Mouse (Mus musculus) CH12.LX (cell line): ENCODE measurements around the gene Klhl3. TPM values are rescaled to one million over a fixed set of nuclear protein-coding genes. Genes with fewer than 3 reads are reported as not detected.

Experiments
- DNase-seq: peaks from one replicate; pipeline ENCODE4 v3.0.0-alpha.2; 2013; ENCODE audit errors: extremely low read depth
- H3K27ac ChIP-seq: 2 replicates; pipeline ENCODE4 v1.5.1; 2012; ENCODE audit warnings: low read depth, mild to moderate bottlenecking, control low read depth, moderate library complexity; ENCODE audit not compliant: insufficient read depth
- H3K27me3 ChIP-seq: replicated peaks from 2 replicates; pipeline ENCODE3; 2012; ENCODE audit warnings: inconsistent platforms
- H3K36me3 ChIP-seq, 2 experiments: replicated peaks in 1 of 2; 2 replicates each; pipeline versions ENCODE3 to v1.6.1; 2012; ENCODE audit warnings: inconsistent platforms in 1 of 2, low read length in 1 of 2, mild to moderate bottlenecking in 1 of 2, mixed read lengths in 1 of 2, moderate library complexity in 1 of 2; ENCODE audit not compliant: control insufficient read depth in 1 of 2, insufficient read depth in 1 of 2
- H3K4me1 ChIP-seq, 2 experiments: 2 replicates each; pipeline ENCODE4 v1.6.1; 2012; ENCODE audit warnings: inconsistent platforms in 1 of 2, moderate library complexity in 1 of 2; ENCODE audit not compliant: insufficient read depth in 2 of 2, control insufficient read depth in 1 of 2
- H3K4me2 ChIP-seq: 2 replicates; pipeline ENCODE4 v1.6.1; 2012; ENCODE audit warnings: low read depth, mild to moderate bottlenecking, control low read depth; ENCODE audit not compliant: poor library complexity, insufficient read depth, severe bottlenecking
- H3K4me3 ChIP-seq, 3 experiments: fragments of 150-350 bp in 1 of 3; sonication (generic) in 1 of 3; replicated peaks in 1 of 3; 2 replicates each; pipeline versions ENCODE3 to v1.5.1; 2011 to 2012; ENCODE audit warnings: low read depth in 2 of 3, low read length in 2 of 3, mild to moderate bottlenecking in 2 of 3, moderate library complexity in 2 of 3, control low read depth in 1 of 3, improper control_type of control experiment in 1 of 3, inconsistent platforms in 1 of 3, mixed read lengths in 1 of 3; ENCODE audit not compliant: poor library complexity in 1 of 3
- H3K79me2 ChIP-seq: replicated peaks from 2 replicates; pipeline ENCODE4 v1.6.1; 2012; ENCODE audit warnings: mild to moderate bottlenecking, moderate library complexity; ENCODE audit not compliant: control insufficient read depth, poor library complexity, insufficient read depth, severe bottlenecking; ENCODE audit errors: extremely low read depth
- H3K9ac ChIP-seq: 2 replicates; pipeline ENCODE4 v1.6.1; 2012; ENCODE audit warnings: low read depth, mild to moderate bottlenecking, control low read depth, moderate library complexity; ENCODE audit not compliant: insufficient read depth
- H3K9me3 ChIP-seq: replicated peaks from 2 replicates; pipeline ENCODE3; 2012; ENCODE audit warnings: low read length, inconsistent platforms, mixed read lengths
- CHD1 ChIP-seq: IDR thresholded peaks from 2 replicates; pipeline ENCODE4 v1.6.1; 2012; ENCODE audit warnings: low read depth, low read length, improper control_type of control experiment, inconsistent platforms
- CHD2 ChIP-seq: IDR thresholded peaks from 2 replicates; pipeline ENCODE4 v1.6.1; 2011; ENCODE audit warnings: low read length, improper control_type of control experiment
- CTCF ChIP-seq, 2 experiments: IDR thresholded peaks in 1 of 2; conservative IDR thresholded peaks in 1 of 2; 2 replicates each; pipeline ENCODE4 v1.5.1; 2011 to 2012; ENCODE audit warnings: low read depth in 2 of 2, low read length in 2 of 2, improper control_type of control experiment in 1 of 2, inconsistent platforms in 1 of 2, mild to moderate bottlenecking in 1 of 2, moderate library complexity in 1 of 2
- E2F4 ChIP-seq: IDR thresholded peaks from 2 replicates; pipeline ENCODE4 v1.6.1; 2011; ENCODE audit warnings: low read depth, low read length, improper control_type of control experiment; ENCODE audit not compliant: insufficient replicate concordance
- ETS1 ChIP-seq: conservative IDR thresholded peaks from 2 replicates; pipeline ENCODE4 v1.6.1; 2012; ENCODE audit warnings: low read depth, mild to moderate bottlenecking, inconsistent platforms, low read length, improper control_type of control experiment, moderate library complexity
- GABPA ChIP-seq: IDR thresholded peaks from 2 replicates; pipeline ENCODE4 v1.6.1; 2012; ENCODE audit warnings: low read depth, low read length, improper control_type of control experiment, inconsistent platforms; ENCODE audit not compliant: insufficient replicate concordance
- HCFC1 ChIP-seq: IDR thresholded peaks from 2 replicates; pipeline ENCODE4 v1.6.1; 2012; ENCODE audit warnings: low read depth, mild to moderate bottlenecking, inconsistent platforms, low read length, improper control_type of control experiment
- IRF4 ChIP-seq: IDR thresholded peaks from 2 replicates; pipeline ENCODE4 v1.6.1; 2014; ENCODE audit warnings: low read depth, mild to moderate bottlenecking, inconsistent platforms, low read length, improper control_type of control experiment
- JUND ChIP-seq: conservative IDR thresholded peaks from 2 replicates; pipeline ENCODE4 v1.6.1; 2011; ENCODE audit warnings: low read depth, low read length, improper control_type of control experiment
- KAT2A ChIP-seq: IDR thresholded peaks from 2 replicates; pipeline ENCODE4 v1.6.1; 2012; ENCODE audit warnings: low read length, improper control_type of control experiment, inconsistent platforms; ENCODE audit not compliant: insufficient replicate concordance
- MAFK ChIP-seq: IDR thresholded peaks from 2 replicates; pipeline ENCODE4 v1.6.1; 2011; ENCODE audit warnings: low read length, improper control_type of control experiment; ENCODE audit not compliant: insufficient replicate concordance
- MAZ ChIP-seq: IDR thresholded peaks from 2 replicates; pipeline ENCODE4 v1.6.1; 2012; ENCODE audit warnings: low read depth, mild to moderate bottlenecking, inconsistent platforms, low read length, improper control_type of control experiment, moderate library complexity
- MEF2A ChIP-seq: IDR thresholded peaks from 2 replicates; pipeline ENCODE4 v1.6.1; 2014; ENCODE audit warnings: low read depth, mild to moderate bottlenecking, inconsistent platforms, low read length, improper control_type of control experiment, borderline replicate concordance
- MXI1 ChIP-seq: IDR thresholded peaks from 2 replicates; pipeline ENCODE4 v1.6.1; 2011; ENCODE audit warnings: mild to moderate bottlenecking, low read depth, low read length, improper control_type of control experiment
- MYC ChIP-seq: IDR thresholded peaks from 2 replicates; pipeline ENCODE4 v1.6.1; 2011; ENCODE audit warnings: low read depth, mild to moderate bottlenecking, improper control_type of control experiment, low read length
- NELFE ChIP-seq: IDR thresholded peaks from 2 replicates; pipeline ENCODE4 v1.6.1; 2011; ENCODE audit warnings: low read depth, low read length, improper control_type of control experiment
- PAX5 ChIP-seq: IDR thresholded peaks from 2 replicates; pipeline ENCODE4 v1.6.1; 2012; ENCODE audit warnings: low read length, inconsistent platforms, mixed read lengths
- POLR2A ChIP-seq: IDR thresholded peaks from 2 replicates; pipeline ENCODE4 v1.6.1; 2011; ENCODE audit warnings: low read depth, mild to moderate bottlenecking, improper control_type of control experiment, low read length
- RCOR1 ChIP-seq: conservative IDR thresholded peaks from 2 replicates; pipeline ENCODE4 v1.6.1; 2012; ENCODE audit warnings: low read depth, mild to moderate bottlenecking, inconsistent platforms, low read length, improper control_type of control experiment
- SIN3A ChIP-seq: IDR thresholded peaks from 2 replicates; pipeline ENCODE4 v1.6.1; 2012; ENCODE audit warnings: low read length, improper control_type of control experiment, inconsistent platforms
- TBP ChIP-seq: conservative IDR thresholded peaks from 2 replicates; pipeline ENCODE4 v1.6.1; 2011; ENCODE audit warnings: low read depth, low read length, improper control_type of control experiment
- TCF12 ChIP-seq: IDR thresholded peaks from 2 replicates; pipeline ENCODE4 v1.6.1; 2014; ENCODE audit warnings: low read depth, mild to moderate bottlenecking, inconsistent platforms, low read length, improper control_type of control experiment
- USF1 ChIP-seq: IDR thresholded peaks from 2 replicates; pipeline ENCODE4 v1.6.1; 2014; ENCODE audit warnings: low read depth, mild to moderate bottlenecking, inconsistent platforms, low read length, improper control_type of control experiment
- ZC3H11A ChIP-seq: IDR thresholded peaks from 2 replicates; pipeline ENCODE4 v1.6.1; 2012; ENCODE audit warnings: low read depth, mild to moderate bottlenecking, inconsistent platforms, low read length, improper control_type of control experiment
- ZKSCAN1 ChIP-seq: IDR thresholded peaks from 2 replicates; pipeline ENCODE4 v1.6.1; 2012; ENCODE audit warnings: low read depth, inconsistent platforms, low read length, improper control_type of control experiment, borderline replicate concordance
- ZMIZ1 ChIP-seq: IDR thresholded peaks from 2 replicates; pipeline ENCODE4 v1.6.1; 2012; ENCODE audit warnings: low read depth, mild to moderate bottlenecking, inconsistent platforms, low read length, improper control_type of control experiment
- dilution Hi-C: fragments of 300-500 bp; cut with MboI; formaldehyde crosslinking; loops from 2 replicates; pipeline ENCODE4 v1.14.3; 2020; ENCODE audit warnings: low sequenced_read_pairs; ENCODE audit not compliant: extremely low pct_unique_long_range_greater_than_20kb, extremely low pct_ligation_motif_present
- in situ Hi-C: fragments of 300-500 bp; cut with MboI; formaldehyde crosslinking; loops from 3 replicates; pipeline ENCODE4 v1.14.3; 2019; ENCODE audit warnings: low sequenced_read_pairs, low pct_ligation_motif_present, low pct_unique_long_range_greater_than_20kb, mixed read lengths
- polyA plus RNA-seq: library from polyadenylated mRNA; unstranded; fragments of >175 nt; gene quantifications from 2 replicates; pipeline ENCODE4 v1.2.1, GENCODE M21; 2012; ENCODE audit warnings: low read depth; ENCODE audit not compliant: insufficient read length
- total RNA-seq, 2 experiments: library from RNA; depleted of rRNA; stranded (reverse); fragments of 300-350 nt in 1 of 2; fragments of >200 nt in 1 of 2; gene quantifications; 2 replicates each; pipeline ENCODE4 v1.2.3; 2012 to 2014

Gene Klhl3
- total and polyA plus RNA-seq, 3 experiments = not detected

DNA sequence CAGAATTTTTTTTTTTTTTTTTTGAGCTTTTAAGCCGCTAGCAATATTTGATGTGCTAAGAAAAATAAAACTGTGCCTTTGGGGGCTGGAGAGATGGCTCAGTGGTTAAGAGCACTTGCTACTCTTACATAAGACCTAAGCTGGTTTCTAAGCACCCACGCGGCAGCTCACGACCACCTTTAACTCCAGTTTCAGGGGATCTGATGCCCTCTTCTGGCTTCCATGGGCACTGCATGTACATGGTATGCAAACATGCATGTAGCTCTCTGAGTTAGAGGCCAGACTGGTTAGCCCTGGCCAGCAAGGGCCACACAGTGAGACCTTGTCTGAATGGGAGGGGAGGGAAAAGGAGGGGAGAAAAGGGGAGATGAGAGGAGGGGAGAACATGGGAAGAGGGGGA lies 68.1 kb downstream of the Klhl3 start:
- no peaks in the 10 kb centered on the region for H3K4me1 ChIP-seq
- H3K36me3 ChIP-seq = no peaks in the 10 kb centered on the region
- peaks cover 10% of the 10 kb centered on the region for H3K27me3 ChIP-seq
- H3K4me3 ChIP-seq = no peak overlapping the region
- no peak for DNase-seq
- dilution Hi-C loops (no loop called here), in situ Hi-C loops (no loop called here)
- peaks cover 45% of the 10 kb centered on the region for H3K9me3 ChIP-seq
- H3K4me2 ChIP-seq = no peak overlapping the region
- TF ChIP-seq MAFK (no peak), CHD1 (no peak), HCFC1 (no peak), TBP (no peak), ZMIZ1 (no peak), E2F4 (no peak), MAZ (no peak), USF1 (no peak), PAX5 (no peak), TCF12 (no peak), GABPA (no peak), JUND (no peak), CTCF (conservative IDR thresholded peaks at IDR 0.05 in 1 of 2, IDR thresholded peaks at IDR 0.05 in 1 of 2; ENCODE audit: low read depth in 2 of 2, low read length in 2 of 2) (no peak), RCOR1 (no peak)
- H3K27ac ChIP-seq = no peak overlapping the region
- no peak overlapping the region for H3K9ac ChIP-seq
- H3K79me2 ChIP-seq = no peaks in the 10 kb centered on the region

DNA sequence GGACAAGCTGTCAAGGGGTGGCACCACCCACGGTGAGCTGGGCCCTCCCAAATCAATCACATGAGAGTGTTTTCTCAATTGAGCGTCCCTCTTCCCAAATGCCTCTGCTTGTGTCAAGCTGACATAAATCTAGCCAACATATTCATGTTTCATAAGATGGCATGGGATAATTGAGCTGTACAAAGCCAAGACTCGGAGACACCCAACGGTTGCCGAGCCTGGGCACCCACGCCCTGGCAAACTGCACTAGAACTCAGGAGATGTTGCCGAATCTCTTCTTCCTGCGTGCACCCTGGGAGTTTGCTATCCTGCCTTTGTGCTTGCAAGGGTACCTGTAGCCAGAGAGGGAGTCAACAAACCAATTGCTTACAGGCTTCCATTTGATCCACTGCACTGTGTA lies 70.1 kb downstream of the Klhl3 start:
- in situ Hi-C loops (no loop called here), dilution Hi-C loops (no loop called here)
- no peaks in the 10 kb centered on the region for H3K79me2 ChIP-seq
- no peak overlapping the region for H3K27ac ChIP-seq
- H3K9me3 ChIP-seq = peaks cover 44% of the 10 kb centered on the region
- no peak overlapping the region for H3K4me2 ChIP-seq
- DNase-seq = no peak
- no peaks in the 10 kb centered on the region for H3K36me3 ChIP-seq
- no peak for TF ChIP-seq CHD2
- no peak for TF ChIP-seq NELFE
- no peak for TF ChIP-seq POLR2A
- TF ChIP-seq ETS1 = no peak
- no peak for TF ChIP-seq ZMIZ1
- no peak for TF ChIP-seq IRF4
- no peak for TF ChIP-seq TBP
- no peak for TF ChIP-seq MEF2A
- no peak for TF ChIP-seq MXI1
- no peak for TF ChIP-seq ZKSCAN1
- TF ChIP-seq MYC = no peak
- no peak for TF ChIP-seq KAT2A
- no peak for TF ChIP-seq PAX5
- TF ChIP-seq HCFC1 = no peak
- no peak for TF ChIP-seq E2F4
- no peak for TF ChIP-seq ZC3H11A
- no peak for TF ChIP-seq CHD1
- no peak for TF ChIP-seq SIN3A
- TF ChIP-seq USF1 = no peak
- H3K27me3 ChIP-seq = peaks cover 9% of the 10 kb centered on the region
- H3K4me3 ChIP-seq = no peak overlapping the region
- no peak overlapping the region for H3K9ac ChIP-seq
- H3K4me1 ChIP-seq = no peaks in the 10 kb centered on the region
